Mouse (Mus musculus) embryonic facial prominence, embryonic 11.5 days (tissue): ENCODE results near the gene Ercc8. TPM values are rescaled to one million over a fixed set of nuclear protein-coding genes. Genes with fewer than 3 reads are reported as not detected.

ENCODE experiments used
- ATAC-seq: fragments of 200-750 bp; cut with Nextera tagmentation; replicated peaks from 2 replicates; pipeline ENCODE4 v1.8.0; 2017; ENCODE audit warnings: low read depth; ENCODE audit not compliant: insufficient number of reproducible peaks, low FRiP score, low TSS enrichment
- DNase-seq: peaks from one replicate; pipeline ENCODE4 v3.0.0-alpha.2; 2015; ENCODE audit warnings: low spot score
- H3K27ac ChIP-seq: fragments of 300-500 bp; sonication (generic); replicated peaks from 2 replicates; pipeline ENCODE4 v1.5.1; 2014; ENCODE audit warnings: mild to moderate bottlenecking, low read depth, low read length, control low read depth
- H3K27me3 ChIP-seq: fragments of 300-500 bp; sonication (generic); 2 replicates; pipeline ENCODE4 v1.6.1; 2014; ENCODE audit warnings: mild to moderate bottlenecking, low read length, moderate library complexity, mixed read lengths; ENCODE audit not compliant: control insufficient read depth, insufficient read depth
- H3K36me3 ChIP-seq: fragments of 300-500 bp; sonication (generic); replicated peaks from 2 replicates; pipeline ENCODE4 v1.6.1; 2014; ENCODE audit warnings: low read depth, mild to moderate bottlenecking, low read length, moderate library complexity, mixed read lengths; ENCODE audit not compliant: control insufficient read depth, insufficient read depth
- H3K4me1 ChIP-seq: fragments of 300-500 bp; sonication (generic); 2 replicates; pipeline ENCODE4 v1.6.1; 2014; ENCODE audit warnings: low read length, mixed read lengths; ENCODE audit not compliant: control insufficient read depth, insufficient read depth
- H3K4me2 ChIP-seq: fragments of 300-500 bp; sonication (generic); 2 replicates; pipeline ENCODE4 v1.6.1; 2014; ENCODE audit warnings: low read depth, mild to moderate bottlenecking, control low read depth, low read length, moderate library complexity
- H3K4me3 ChIP-seq: fragments of 300-500 bp; sonication (generic); 2 replicates; pipeline ENCODE4 v1.5.1; 2014; ENCODE audit warnings: low read depth, low read length, control low read depth
- H3K9ac ChIP-seq: fragments of 300-500 bp; sonication (generic); replicated peaks from 2 replicates; pipeline ENCODE4 v1.6.1; 2014; ENCODE audit warnings: mild to moderate bottlenecking, control low read depth, low read length
- H3K9me3 ChIP-seq: fragments of 300-500 bp; sonication (generic); replicated peaks from 2 replicates; pipeline ENCODE4 v1.6.1; 2016; ENCODE audit warnings: mild to moderate bottlenecking, low read length, inconsistent platforms, mixed read lengths; ENCODE audit not compliant: control insufficient read depth
- WGBS: fragments of 180-500 bp; shearing (Covaris S2); extraction: QIAGEN DNeasy Blood & Tissue Kit; methylation state at CpG from one replicate; pipeline ENCODE4 v1.1.7; 2014; 5-methylcytosine and 5-hydroxymethylcytosine counted together
- polyA plus RNA-seq: library from polyadenylated mRNA; unstranded; fragments of >200 nt; fragmentation: Nextera tagmentation; extraction: Ambion mirVana; gene quantifications from 2 replicates; pipeline ENCODE4 v1.2.1, GENCODE M21; 2014

Gene Ercc8
- polyA plus RNA-seq, 1 experiment from 2014 or later = 25.7 TPM

DNA sequence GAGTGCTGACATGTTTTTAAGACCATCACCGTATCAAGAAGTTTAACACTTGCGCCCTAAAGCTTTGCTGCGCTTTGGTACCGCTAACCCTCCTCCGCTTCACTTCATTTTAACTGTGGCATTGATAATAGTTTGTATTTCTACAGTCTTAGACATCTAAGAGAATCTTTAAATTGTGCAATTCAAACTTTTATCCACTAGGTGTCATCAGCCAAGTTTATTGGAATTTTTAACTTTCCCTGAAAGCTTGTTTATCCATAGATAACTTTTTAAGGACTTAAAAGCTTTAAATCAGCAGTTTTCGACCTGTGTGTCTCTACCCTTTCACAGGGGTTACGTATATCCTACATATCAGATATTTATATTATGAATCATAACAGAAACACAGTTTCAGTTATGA lies 1.4 kb downstream of the Ercc8 start:
- no peak for ATAC-seq
- H3K4me1 ChIP-seq = no peaks in the 10 kb centered on the region
- 75% methylated on average over 7 of the region's 7 CpGs for WGBS
- H3K27ac ChIP-seq = no peak overlapping the region
- H3K36me3 ChIP-seq = no peaks in the 10 kb centered on the region
- peak; percentile 70 for DNase-seq
- H3K4me3 ChIP-seq = no peak overlapping the region
- no peak overlapping the region for H3K9ac ChIP-seq
- H3K4me2 ChIP-seq = no peak overlapping the region
- no peaks in the 10 kb centered on the region for H3K9me3 ChIP-seq
- no peaks in the 10 kb centered on the region for H3K27me3 ChIP-seq

DNA sequence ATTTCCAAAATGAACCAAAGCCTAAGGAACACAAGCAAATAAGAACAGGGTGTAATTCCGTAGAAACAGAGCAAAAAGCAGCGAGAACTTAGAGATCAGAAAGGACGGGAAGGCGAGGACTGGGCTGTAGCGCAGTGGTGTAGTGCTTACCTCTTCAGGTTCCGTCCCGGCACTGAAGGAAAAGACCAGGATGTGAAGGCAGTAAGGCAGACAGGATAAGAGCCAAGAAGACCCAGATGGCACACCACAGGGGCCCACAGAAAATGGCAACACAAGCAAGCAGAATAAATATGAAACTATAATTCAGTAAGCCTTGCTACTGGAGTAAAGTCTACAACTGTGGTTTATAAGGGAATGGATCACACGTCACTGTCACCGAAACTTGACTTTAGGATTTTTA lies 5.4 kb downstream of the Ercc8 start:
- Histone ChIP-seq H3K4me1 (no peaks in the 10 kb centered on the region), H3K9ac (no peak overlapping the region), H3K27ac (no peak overlapping the region), H3K4me2 (no peak overlapping the region), H3K9me3 (no peaks in the 10 kb centered on the region), H3K36me3 (no peaks in the 10 kb centered on the region), H3K27me3 (no peaks in the 10 kb centered on the region), H3K4me3 (no peak overlapping the region)
- no peak for DNase-seq
- WGBS = 94% methylated on average over 9 of the region's 9 CpGs
- no peak for ATAC-seq

DNA sequence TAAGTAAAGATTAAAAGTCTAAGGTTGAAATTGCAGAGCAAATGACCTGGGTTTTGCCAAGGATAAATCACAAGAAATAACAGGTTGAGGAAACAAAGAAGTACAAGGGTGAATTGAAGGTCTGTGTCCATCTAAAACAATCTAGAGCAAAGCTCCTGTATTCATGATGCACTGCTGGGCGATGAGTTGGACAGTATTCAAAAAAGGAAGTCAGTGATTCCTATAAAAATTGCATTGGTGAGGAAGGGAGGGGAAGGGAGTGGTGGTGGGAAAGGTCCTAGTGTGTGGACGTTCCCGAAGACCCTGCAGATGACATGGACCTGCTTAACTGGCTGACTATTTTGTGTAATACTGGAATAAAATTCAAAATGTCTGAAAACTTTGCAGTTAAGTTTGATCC lies 6.1 kb downstream of the Ercc8 start:
- 89% methylated on average over 3 of the region's 3 CpGs for WGBS
- H3K27me3 ChIP-seq = no peaks in the 10 kb centered on the region
- H3K4me1 ChIP-seq = no peaks in the 10 kb centered on the region
- no peaks in the 10 kb centered on the region for H3K9me3 ChIP-seq
- H3K9ac ChIP-seq = no peak overlapping the region
- H3K27ac ChIP-seq = no peak overlapping the region
- DNase-seq (no peak), ATAC-seq (no peak)
- H3K36me3 ChIP-seq = no peaks in the 10 kb centered on the region
- no peak overlapping the region for H3K4me2 ChIP-seq
- H3K4me3 ChIP-seq = no peak overlapping the region

DNA sequence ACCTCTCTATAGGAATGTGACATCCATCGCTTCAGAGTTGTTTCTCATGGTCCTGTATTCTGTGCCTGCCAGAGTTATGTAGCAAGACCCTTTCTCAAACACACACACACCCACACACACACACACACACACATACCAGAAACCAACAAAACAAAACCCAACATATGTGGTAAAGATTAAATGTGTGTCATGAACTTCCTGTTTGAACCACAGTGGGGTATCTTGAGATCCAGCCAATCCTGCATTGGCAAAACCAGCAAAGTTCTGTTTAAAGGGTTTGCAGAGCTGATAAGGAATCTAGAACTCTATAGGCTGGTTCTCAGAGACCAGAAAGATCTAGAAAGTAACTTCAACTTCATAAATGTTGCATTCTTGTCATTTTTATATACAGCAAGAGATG lies 11.5 kb downstream of the Ercc8 start:
- H3K4me2 ChIP-seq = no peak overlapping the region
- H3K4me1 ChIP-seq = no peaks in the 10 kb centered on the region
- 97% methylated on average over 1 of the region's 1 CpGs for WGBS
- no peaks in the 10 kb centered on the region for H3K36me3 ChIP-seq
- DNase-seq = no peak
- H3K4me3 ChIP-seq = no peak overlapping the region
- H3K27me3 ChIP-seq = no peaks in the 10 kb centered on the region
- H3K9me3 ChIP-seq = no peaks in the 10 kb centered on the region
- no peak overlapping the region for H3K27ac ChIP-seq
- H3K9ac ChIP-seq = no peak overlapping the region
- ATAC-seq = no peak

DNA sequence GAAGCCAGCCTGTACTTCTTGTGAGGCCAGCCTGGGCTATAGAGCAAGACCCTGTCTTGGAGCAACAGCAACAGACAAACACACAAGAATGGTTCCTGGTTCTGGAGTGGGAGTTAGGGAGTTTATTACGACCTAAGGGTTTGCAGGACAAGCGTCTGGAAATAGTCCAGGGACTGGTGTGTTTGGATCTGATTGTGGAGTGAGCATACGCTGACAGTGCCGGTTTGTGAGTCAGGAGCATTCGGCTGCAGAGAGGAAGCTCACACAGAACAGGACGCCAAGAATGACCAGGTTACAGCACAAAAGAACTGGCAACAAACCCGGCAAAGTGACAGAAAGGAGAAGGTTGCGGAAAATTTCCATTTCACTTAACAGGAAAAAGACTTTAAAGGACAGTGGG lies 12.0 kb downstream of the Ercc8 start:
- no peaks in the 10 kb centered on the region for H3K27me3 ChIP-seq
- ATAC-seq (no peak), DNase-seq (no peak)
- H3K4me1 ChIP-seq = no peaks in the 10 kb centered on the region
- no peaks in the 10 kb centered on the region for H3K9me3 ChIP-seq
- H3K36me3 ChIP-seq = no peaks in the 10 kb centered on the region
- H3K9ac ChIP-seq = no peak overlapping the region
- H3K27ac ChIP-seq = no peak overlapping the region
- WGBS = 89% methylated on average over 8 of the region's 8 CpGs
- no peak overlapping the region for H3K4me2 ChIP-seq
- H3K4me3 ChIP-seq = no peak overlapping the region

DNA sequence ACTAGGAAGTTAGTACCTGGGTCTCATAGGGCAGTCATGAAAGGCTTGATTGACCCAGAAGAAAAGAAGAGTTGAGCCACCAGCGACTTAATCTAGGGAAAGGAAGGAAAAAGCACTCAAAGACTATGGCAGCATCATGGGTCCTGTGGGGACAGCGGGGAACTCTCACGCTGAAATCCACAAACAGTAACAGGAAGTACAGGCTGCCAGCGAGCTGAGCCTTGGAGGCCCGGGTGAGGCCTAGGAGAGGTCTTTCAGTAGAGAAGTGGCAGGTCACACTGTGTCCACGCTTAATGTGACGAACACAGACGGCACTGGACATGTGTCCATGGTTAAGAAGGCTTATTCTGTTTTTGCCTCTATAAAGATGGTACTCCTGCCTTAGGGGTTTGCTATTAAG lies 21.1 kb downstream of the Ercc8 start:
- Histone ChIP-seq H3K4me3 (no peak overlapping the region), H3K4me2 (no peak overlapping the region), H3K27ac (no peak overlapping the region), H3K27me3 (no peaks in the 10 kb centered on the region), H3K4me1 (no peaks in the 10 kb centered on the region), H3K9ac (no peak overlapping the region), H3K36me3 (peaks cover 3% of the 10 kb centered on the region; the same call in 1 of the 2 replicates), H3K9me3 (no peaks in the 10 kb centered on the region)
- DNase-seq (no peak), ATAC-seq (no peak)
- 90% methylated on average over 8 of the region's 8 CpGs for WGBS

DNA sequence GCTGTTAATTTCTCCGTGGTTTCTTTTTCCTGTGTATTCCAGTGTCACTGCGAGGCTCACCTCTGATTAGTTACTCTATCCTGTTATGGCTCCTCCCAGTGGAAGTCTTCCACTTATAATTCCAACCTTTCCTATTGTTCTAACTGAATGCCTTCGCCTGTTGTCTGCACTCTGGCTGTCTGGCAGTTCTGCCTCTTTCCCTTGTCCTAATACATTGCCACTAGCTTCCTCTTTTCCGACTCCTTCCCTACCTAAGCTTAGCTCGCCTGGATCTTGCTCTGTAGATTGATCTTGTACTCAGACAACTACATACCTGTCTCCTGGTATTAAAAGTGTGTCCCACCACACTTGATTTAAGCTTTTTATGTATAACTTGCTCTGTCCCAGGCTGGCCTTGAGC lies 22.3 kb downstream of the Ercc8 start:
- H3K4me1 ChIP-seq = no peaks in the 10 kb centered on the region
- H3K9me3 ChIP-seq = no peaks in the 10 kb centered on the region
- no peak overlapping the region for H3K4me3 ChIP-seq
- H3K27ac ChIP-seq = no peak overlapping the region
- H3K27me3 ChIP-seq = no peaks in the 10 kb centered on the region
- H3K4me2 ChIP-seq = no peak overlapping the region
- no peak overlapping the region for H3K9ac ChIP-seq
- ATAC-seq (no peak), DNase-seq (no peak)
- H3K36me3 ChIP-seq = peaks cover 3% of the 10 kb centered on the region; the same call in 1 of the 2 replicates
- WGBS = 86% methylated on average over 5 of the region's 5 CpGs

DNA sequence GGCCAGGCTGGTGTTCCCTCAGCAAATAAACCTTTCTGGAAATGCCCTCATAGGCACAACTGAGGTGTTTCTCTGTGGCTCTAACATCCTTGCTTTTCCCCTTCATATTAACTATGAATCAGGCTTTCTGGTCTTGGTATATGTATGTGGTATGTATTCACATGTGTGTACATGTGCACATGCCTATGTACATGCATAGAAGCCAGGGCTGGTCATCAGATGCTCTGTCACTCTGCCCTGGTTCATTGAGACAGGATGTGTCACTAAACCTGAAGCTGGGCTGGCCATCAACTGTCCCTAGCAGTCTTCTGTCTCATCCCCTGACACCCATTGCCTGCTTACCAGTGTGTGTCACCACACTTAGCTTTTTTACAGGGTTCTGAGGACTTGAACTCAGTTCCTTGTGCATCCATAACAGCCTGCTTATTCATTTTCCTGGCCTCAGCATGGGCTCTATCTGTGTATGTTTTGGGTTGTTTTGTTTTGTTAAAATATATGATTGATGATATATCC lies 26.3 kb downstream of the Ercc8 start:
- Histone ChIP-seq H3K9me3 (no peaks in the 10 kb centered on the region), H3K4me2 (no peak overlapping the region), H3K27me3 (no peaks in the 10 kb centered on the region), H3K36me3 (peaks cover 3% of the 10 kb centered on the region; the same call in 1 of the 2 replicates), H3K4me1 (no peaks in the 10 kb centered on the region), H3K9ac (no peak overlapping the region), H3K4me3 (no peak overlapping the region), H3K27ac (no peak overlapping the region)
- ATAC-seq = no peak
- no peak for DNase-seq
